Mouse (Mus musculus) heart, adult 2 months (tissue): Measurements from ENCODE around the gene Ms4a6b. TPM values are rescaled to one million over a fixed set of nuclear protein-coding genes. Genes with fewer than 3 reads are reported as not detected.
"Not testable (repeated sequence)": the region's sequence is repeated elsewhere in the genome, so short reads cannot be mapped to it uniquely, and the experiment has no call there.

Experiments used
- DNase-seq, 2 experiments: peaks; one replicate each; pipeline ENCODE4 v3.0.0; 2021
- H3K27ac ChIP-seq: fragments of 200-600 bp; 2 replicates; pipeline ENCODE4 v1.8.1; 2022
- H3K27me3 ChIP-seq: fragments of 200-500 bp; 2 replicates; pipeline ENCODE4 v1.6.1; 2012; ENCODE audit warnings: mild to moderate bottlenecking, low read length, inconsistent platforms, mixed read lengths; ENCODE audit not compliant: control insufficient read depth, insufficient read depth
- H3K36me3 ChIP-seq: fragments of 200-500 bp; 2 replicates; pipeline ENCODE4 v1.6.1; 2012; ENCODE audit warnings: low read length, inconsistent platforms; ENCODE audit not compliant: control insufficient read depth, insufficient read depth
- H3K4me1 ChIP-seq: fragments of 200-500 bp; 2 replicates; pipeline ENCODE4 v1.6.1; 2011; ENCODE audit warnings: low read length; ENCODE audit not compliant: control insufficient read depth, insufficient read depth
- H3K4me3 ChIP-seq: fragments of 200-600 bp; 2 replicates; pipeline ENCODE4 v1.8.1; 2022
- H3K79me2 ChIP-seq: fragments of 200-500 bp; replicated peaks from 2 replicates; pipeline ENCODE4 v1.6.1; 2012; ENCODE audit warnings: mild to moderate bottlenecking, inconsistent platforms, low read length, moderate library complexity, mixed read lengths; ENCODE audit not compliant: control insufficient read depth, insufficient read depth
- H3K9ac ChIP-seq: fragments of 200-500 bp; 2 replicates; pipeline ENCODE4 v1.6.1; 2012; ENCODE audit warnings: low read depth, mild to moderate bottlenecking, control low read depth, inconsistent platforms, low read length, mixed read lengths
- CTCF ChIP-seq: fragments of 200-600 bp; IDR thresholded peaks from 2 replicates; pipeline ENCODE4 v1.8.1; 2022; ENCODE audit warnings: antibody characterized with exemption, mild to moderate bottlenecking, moderate library complexity
- EP300 ChIP-seq: fragments of 200-500 bp; IDR thresholded peaks from 2 replicates; pipeline ENCODE4 v1.6.1; 2011; ENCODE audit warnings: low read depth, low read length, control low read depth; ENCODE audit not compliant: insufficient read depth
- POLR2A ChIP-seq: fragments of 200-500 bp; IDR thresholded peaks from 2 replicates; pipeline ENCODE4 v1.6.1; 2011; ENCODE audit warnings: mild to moderate bottlenecking, low read depth, low read length, control low read depth; ENCODE audit not compliant: insufficient read depth
- WGBS: fragments of 180-500 bp; shearing (Covaris S2); methylation state at CpG from one replicate; pipeline ENCODE4 v1.1.7; 2018; 5-methylcytosine and 5-hydroxymethylcytosine counted together
- intact Hi-C: fragments of 180-260 bp; cut with DNase I; formaldehyde crosslinking; loops from one replicate; pipeline ENCODE4 v1.15.1; 2025
- polyA plus RNA-seq: library from polyadenylated mRNA; depleted of rRNA; stranded (reverse); fragments of >200 nt; gene quantifications from 2 replicates; pipeline ENCODE4 v1.2.3, GENCODE M21; 2012
- total RNA-seq, 2 experiments: library from RNA; stranded (reverse); gene quantifications; 2 replicates each; pipeline ENCODE4 v1.2.3; 2021

Ms4a6b gene
- total and polyA plus RNA-seq, 3 experiments: 3.1 to 9.3 (median 5.1) TPM

- H3K4me3 ChIP-seq: no peak overlapping the region
- DNase-seq: no peak
- H3K79me2 ChIP-seq: no peaks in the 10 kb centered on the region
- no peaks in the 10 kb centered on the region for H3K4me1 ChIP-seq
- H3K36me3 ChIP-seq: no peaks in the 10 kb centered on the region
- H3K27me3 ChIP-seq: no peaks in the 10 kb centered on the region
- TF ChIP-seq CTCF: no peak
- TF ChIP-seq POLR2A: no peak
- no peak for TF ChIP-seq EP300
- H3K27ac ChIP-seq: no peak overlapping the region
- intact Hi-C loops: no loop called here
- H3K9ac ChIP-seq: no peak overlapping the region
- 74% methylated on average over 3 of the region's 3 CpGs for WGBS
Observed at GRCm38 (mm10) chr19:11494519-11494918, 21.8 kb upstream of the Ms4a6b start.

- no peaks in the 10 kb centered on the region for H3K4me1 ChIP-seq
- no peak overlapping the region for H3K27ac ChIP-seq
- H3K79me2 ChIP-seq: no peaks in the 10 kb centered on the region
- TF ChIP-seq POLR2A (no peak), EP300 (no peak), CTCF (no peak)
- H3K36me3 ChIP-seq: no peaks in the 10 kb centered on the region
- H3K4me3 ChIP-seq: no peak overlapping the region
- intact Hi-C loops: no loop called here
- H3K9ac ChIP-seq: no peak overlapping the region
- no peak for DNase-seq
- 57% methylated on average over 6 of the region's 6 CpGs for WGBS
- no peaks in the 10 kb centered on the region for H3K27me3 ChIP-seq
Observed at GRCm38 (mm10) chr19:11496361-11496760, 20.0 kb upstream of the Ms4a6b start.

- H3K9ac ChIP-seq, H3K79me2 ChIP-seq, H3K4me1 ChIP-seq, H3K4me3 ChIP-seq, H3K36me3 ChIP-seq, intact Hi-C loops, H3K27ac ChIP-seq, DNase-seq, H3K27me3 ChIP-seq: not testable (repeated sequence)
- WGBS: 61% methylated on average over 1 of the region's 1 CpGs
Observed at GRCm38 (mm10) chr19:11497300-11497699, 19.0 kb upstream of the Ms4a6b start.

GRCm38 (mm10) chr19:11500796-11501195 is 15.5 kb upstream of the Ms4a6b start:
- no peak overlapping the region for H3K27ac ChIP-seq
- no peak overlapping the region for H3K4me3 ChIP-seq
- H3K4me1 ChIP-seq: no peaks in the 10 kb centered on the region
- intact Hi-C loops: loop anchor here (2.0 kb wide), 1 partner anchor 48 kb away; no protein-coding TSS in a partner anchor
- no peaks in the 10 kb centered on the region for H3K79me2 ChIP-seq
- no peak for DNase-seq
- no peaks in the 10 kb centered on the region for H3K36me3 ChIP-seq
- no peaks in the 10 kb centered on the region for H3K27me3 ChIP-seq
- WGBS: 65% methylated on average over 1 of the region's 1 CpGs
- TF ChIP-seq EP300 (no peak), CTCF (no peak), POLR2A (no peak)
- no peak overlapping the region for H3K9ac ChIP-seq

GRCm38 (mm10) chr19:11501326-11501725 is 15.0 kb upstream of the Ms4a6b start:
- no peak overlapping the region for H3K9ac ChIP-seq
- DNase-seq: no peak
- TF ChIP-seq CTCF (no peak), POLR2A (no peak), EP300 (no peak)
- H3K27ac ChIP-seq: no peak overlapping the region
- no peaks in the 10 kb centered on the region for H3K79me2 ChIP-seq
- intact Hi-C loops: loop anchor here (2.0 kb wide), 1 partner anchor 47 kb away; no protein-coding TSS in a partner anchor
- no peaks in the 10 kb centered on the region for H3K4me1 ChIP-seq
- no peak overlapping the region for H3K4me3 ChIP-seq
- H3K27me3 ChIP-seq: no peaks in the 10 kb centered on the region
- H3K36me3 ChIP-seq: no peaks in the 10 kb centered on the region
- WGBS: 69% methylated on average over 4 of the region's 4 CpGs

GRCm38 (mm10) chr19:11504857-11505256 is 11.5 kb upstream of the Ms4a6b start:
- 74% methylated on average over 1 of the region's 1 CpGs for WGBS
- no peak for TF ChIP-seq CTCF
- intact Hi-C loops: no loop called here
- no peak overlapping the region for H3K27ac ChIP-seq
- H3K4me1 ChIP-seq: no peaks in the 10 kb centered on the region
- no peaks in the 10 kb centered on the region for H3K27me3 ChIP-seq
- no peak for DNase-seq
- H3K36me3 ChIP-seq: no peaks in the 10 kb centered on the region
- no peaks in the 10 kb centered on the region for H3K79me2 ChIP-seq
- no peak overlapping the region for H3K4me3 ChIP-seq
- H3K9ac ChIP-seq: no peak overlapping the region
